Mouse (Mus musculus): ENCODE results near the gene Serinc4. TPM values are rescaled to one million over a fixed set of nuclear protein-coding genes. Genes with fewer than 3 reads are reported as not detected.
A peak's percentile ranks its signal among the peaks of the same experiment; 100 is the strongest.

The Serinc4 gene
- polyA plus RNA-seq, 1 experiment from 2014 or later, result 0.20 TPM

DNA sequence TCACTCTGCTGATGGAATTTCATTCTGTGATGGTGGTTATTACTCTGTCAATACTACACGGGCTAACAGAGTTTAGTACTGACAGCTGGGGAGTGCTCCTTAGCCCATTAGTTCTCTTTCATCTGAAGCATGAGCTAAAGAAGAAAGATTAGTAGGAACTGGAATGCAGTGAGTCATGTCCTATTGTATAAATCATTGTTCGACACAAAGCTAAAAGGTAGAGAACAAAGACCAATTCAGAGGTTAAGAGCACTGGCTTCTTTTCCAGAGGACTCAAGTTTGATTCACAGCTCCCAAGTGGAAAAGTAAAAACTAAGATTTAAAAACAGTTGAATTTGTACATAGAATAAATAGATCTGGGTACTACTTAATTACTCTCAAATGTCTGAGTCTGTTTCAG is 3.5 kb upstream of the Serinc4 start:
- H3K36me3 ChIP-seq, result peaks cover 25% of the 10 kb centered on the region
- no peak for DNase-seq (ENCODE audit: low spot score)
- no peaks in the 10 kb centered on the region for H3K27me3 ChIP-seq (ENCODE audit: insufficient read depth, poor library complexity, severe bottlenecking)
- no peaks in the 10 kb centered on the region for H3K9me3 ChIP-seq
- H3K27ac ChIP-seq, result no peak overlapping the region
- H3K4me1 ChIP-seq, result peaks cover 14% of the 10 kb centered on the region; the same call in 1 of the 2 replicates
- WGBS, result 86% methylated on average over 2 of the region's 2 CpGs
- no peak overlapping the region for H3K4me3 ChIP-seq

- H3K27me3 ChIP-seq (ENCODE audit: insufficient read depth, poor library complexity, severe bottlenecking), result no peaks in the 10 kb centered on the region
- H3K4me1 ChIP-seq, result peaks cover 44% of the 10 kb centered on the region
- H3K36me3 ChIP-seq, result peaks cover 54% of the 10 kb centered on the region
- H3K4me3 ChIP-seq, result no peak overlapping the region
- no peak for DNase-seq (ENCODE audit: low spot score)
- H3K27ac ChIP-seq, result no peak overlapping the region
- no peaks in the 10 kb centered on the region for H3K9me3 ChIP-seq
- 80% methylated on average over 5 of the region's 5 CpGs for WGBS
These were observed 1.0 kb downstream of the Serinc4 start for GRCm38 (mm10) chr2:121455534-121455933.

DNA sequence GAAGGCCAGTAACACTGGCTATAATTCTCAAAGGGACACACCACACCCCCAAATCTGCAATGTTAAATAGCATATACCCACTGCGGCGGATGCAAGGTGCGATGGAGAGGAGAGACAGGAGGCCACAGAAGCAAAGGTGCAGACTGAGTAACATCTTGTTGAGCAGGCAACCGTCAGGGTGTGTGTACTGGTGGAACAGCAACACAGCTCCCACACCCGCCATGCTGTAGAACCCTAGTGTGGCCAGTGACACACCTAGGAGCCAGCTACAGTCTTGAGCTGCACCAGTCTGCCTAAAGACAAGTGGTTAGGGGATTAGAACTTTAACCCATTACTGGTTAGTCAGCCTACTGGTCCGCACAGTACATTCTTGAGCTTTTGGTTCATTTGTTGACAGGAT is 2.7 kb downstream of the Serinc4 start:
- H3K9me3 ChIP-seq, result no peaks in the 10 kb centered on the region
- peaks cover 49% of the 10 kb centered on the region for H3K4me1 ChIP-seq
- 83% methylated on average over 6 of the region's 6 CpGs for WGBS
- no peak for DNase-seq (ENCODE audit: low spot score)
- H3K27ac ChIP-seq, result peak overlapping the region; percentile 6; the same call in 1 of the 2 replicates
- H3K27me3 ChIP-seq (ENCODE audit: insufficient read depth, poor library complexity, severe bottlenecking), result no peaks in the 10 kb centered on the region
- no peak overlapping the region for H3K4me3 ChIP-seq
- H3K36me3 ChIP-seq, result peaks cover 43% of the 10 kb centered on the region

DNA sequence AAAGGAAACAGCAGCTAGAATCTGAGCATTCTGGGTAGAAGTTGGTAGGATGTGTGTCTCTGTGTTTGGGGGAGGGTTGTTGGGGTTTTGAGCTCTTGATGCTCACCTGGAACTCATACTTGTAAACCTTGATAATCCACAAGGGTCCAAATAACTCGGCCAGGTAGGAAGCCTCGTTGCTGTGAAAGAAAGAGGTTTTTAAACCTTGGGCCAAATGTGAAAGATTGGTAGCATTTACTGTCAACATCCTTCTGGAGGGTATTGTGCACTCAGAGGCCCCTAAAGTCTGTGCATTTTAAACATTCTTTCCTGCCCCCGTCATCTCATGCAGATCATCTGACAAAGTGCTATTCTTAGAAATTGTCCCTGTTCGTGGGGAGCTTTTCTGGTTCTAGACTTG is 3.6 kb downstream of the Serinc4 start, which contains the start of gene Hypk:
Gene Hypk (plus strand): TSS at position 301 of the 400 bp plus-strand sequence.
- H3K36me3 ChIP-seq, result peaks cover 36% of the 10 kb centered on the region
- no peaks in the 10 kb centered on the region for H3K9me3 ChIP-seq
- H3K27me3 ChIP-seq (ENCODE audit: insufficient read depth, poor library complexity, severe bottlenecking), result no peaks in the 10 kb centered on the region
- 62% methylated on average over 4 of the region's 4 CpGs for WGBS
- DNase-seq (ENCODE audit: low spot score), result no peak
- H3K4me3 ChIP-seq, result peak within 1 kb of the TSS; percentile 22; the same call in 1 of the 2 replicates
- H3K4me1 ChIP-seq, result peaks cover 51% of the 10 kb centered on the region
- H3K27ac ChIP-seq, result peak within 1 kb of the TSS; percentile 49

- no peaks in the 10 kb centered on the region for H3K27me3 ChIP-seq (ENCODE audit: insufficient read depth, poor library complexity, severe bottlenecking)
- H3K27ac ChIP-seq, result peak overlapping the region; percentile 49; the same call in 1 of the 2 replicates
- WGBS, result 68% methylated on average over 4 of the region's 4 CpGs
- H3K4me3 ChIP-seq, result 0 out of 2 replicates have a peak overlapping the region, but pooled peaks have one; percentile 22
- H3K4me1 ChIP-seq, result peaks cover 50% of the 10 kb centered on the region
- no peak for DNase-seq (ENCODE audit: low spot score)
- peaks cover 34% of the 10 kb centered on the region for H3K36me3 ChIP-seq
- H3K9me3 ChIP-seq, result no peaks in the 10 kb centered on the region
These were observed 4.2 kb downstream of the Serinc4 start for GRCm38 (mm10) chr2:121452361-121452760.

GRCm38 (mm10) chr2:121450093-121450492 is 6.5 kb downstream of the Serinc4 start:
- Histone ChIP-seq H3K9me3 (no peaks in the 10 kb centered on the region), H3K4me3 (peak overlapping the region; percentile 98), H3K27me3 (ENCODE audit: insufficient read depth, poor library complexity, severe bottlenecking) (no peaks in the 10 kb centered on the region), H3K36me3 (peaks cover 34% of the 10 kb centered on the region), H3K4me1 (peaks cover 41% of the 10 kb centered on the region), H3K27ac (peak overlapping the region; percentile 99)
- 0% methylated on average over 7 of the region's 7 CpGs for WGBS
- peak; percentile 77 for DNase-seq (ENCODE audit: low spot score)

- Histone ChIP-seq H3K4me3 (peak overlapping the region; percentile 98), H3K27me3 (ENCODE audit: insufficient read depth, poor library complexity, severe bottlenecking) (no peaks in the 10 kb centered on the region), H3K4me1 (peaks cover 41% of the 10 kb centered on the region), H3K27ac (peak overlapping the region; percentile 99), H3K9me3 (no peaks in the 10 kb centered on the region), H3K36me3 (peaks cover 34% of the 10 kb centered on the region)
- WGBS, result under 1% methylated on average over 54 of the region's 54 CpGs
- DNase-seq (ENCODE audit: low spot score), result peak; percentile 84
These were observed 7.0 kb downstream of the Serinc4 start for GRCm38 (mm10) chr2:121449545-121450011.

DNA sequence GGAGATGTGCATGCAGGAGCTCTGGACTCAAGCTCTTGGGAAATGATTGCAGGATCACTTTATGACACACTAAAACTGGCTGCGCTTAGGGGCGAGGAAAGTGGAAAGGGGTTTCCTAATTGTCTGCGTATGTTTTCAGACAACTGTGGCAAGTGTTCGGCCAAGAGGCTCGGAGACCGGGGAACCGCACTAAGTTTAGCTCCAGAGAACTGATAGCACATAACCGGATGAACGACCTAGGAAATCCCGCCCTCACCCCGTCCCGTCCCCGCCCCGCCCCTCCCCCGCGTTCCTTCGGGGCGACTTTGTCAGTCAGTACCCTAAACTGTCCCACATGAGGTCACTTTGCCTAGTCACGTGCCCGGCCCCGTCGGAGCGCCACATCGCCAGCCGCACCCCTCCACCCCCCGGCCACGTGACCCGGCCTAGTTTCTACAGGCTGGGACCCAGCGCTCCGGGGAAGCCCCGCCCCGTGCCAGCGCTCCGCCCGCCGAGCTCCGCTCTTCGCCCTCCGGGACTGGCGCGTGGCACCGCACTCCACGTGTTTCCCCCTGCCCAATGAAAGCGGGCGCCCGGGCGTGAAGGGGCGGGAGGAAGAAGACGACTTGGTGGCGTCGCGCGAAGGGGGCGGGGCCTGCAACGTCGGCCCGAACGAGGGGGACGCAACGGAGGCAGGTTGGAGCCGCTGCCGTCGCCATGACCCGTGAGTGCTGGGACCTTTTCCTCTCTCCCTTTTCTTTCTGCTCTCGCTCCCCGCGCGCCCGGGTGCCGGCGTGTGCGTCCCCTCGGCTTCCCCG is 7.6 kb downstream of the Serinc4 start, which contains the start of gene Serf2:
Gene Serf2 (plus strand): TSS at position 457 of the 797 bp plus-strand sequence.
- H3K4me3 ChIP-seq, result peak within 1 kb of the TSS; percentile 98
- peaks cover 31% of the 10 kb centered on the region for H3K36me3 ChIP-seq
- H3K27ac ChIP-seq, result peak within 1 kb of the TSS; percentile 99
- WGBS, result under 1% methylated on average over 70 of the region's 74 CpGs
- H3K27me3 ChIP-seq (ENCODE audit: insufficient read depth, poor library complexity, severe bottlenecking), result no peaks in the 10 kb centered on the region
- H3K9me3 ChIP-seq, result no peaks in the 10 kb centered on the region
- H3K4me1 ChIP-seq, result peaks cover 40% of the 10 kb centered on the region
- DNase-seq (ENCODE audit: low spot score), result peak; percentile 100

GRCm38 (mm10) chr2:121448136-121448535 is 8.4 kb downstream of the Serinc4 start:
- Histone ChIP-seq H3K4me1 (peaks cover 34% of the 10 kb centered on the region), H3K27me3 (ENCODE audit: insufficient read depth, poor library complexity, severe bottlenecking) (no peaks in the 10 kb centered on the region), H3K36me3 (peaks cover 23% of the 10 kb centered on the region), H3K27ac (peak overlapping the region; percentile 99), H3K4me3 (peak overlapping the region; percentile 98), H3K9me3 (no peaks in the 10 kb centered on the region)
- 17% methylated on average over 9 of the region's 9 CpGs for WGBS
- peak; percentile 74 for DNase-seq (ENCODE audit: low spot score)

DNA sequence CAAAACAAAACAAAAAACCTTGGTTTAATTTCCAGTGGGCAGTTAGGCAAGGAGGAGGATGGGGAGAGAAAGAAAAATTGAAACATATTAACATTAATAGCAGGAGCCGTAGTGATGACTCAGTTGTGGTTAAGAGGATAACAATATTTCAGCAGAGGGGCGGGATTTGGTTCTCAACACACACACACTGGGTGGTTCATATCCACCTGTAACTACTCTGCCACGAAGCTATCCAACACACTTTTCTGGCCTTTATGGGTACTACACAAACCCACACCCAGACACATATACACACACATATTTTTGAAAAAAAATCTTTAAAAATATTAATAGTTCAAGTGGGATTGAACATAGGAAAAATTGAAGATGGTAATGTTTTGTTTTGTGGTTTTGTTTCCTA is 9.6 kb downstream of the Serinc4 start:
- 85% methylated on average over 3 of the region's 3 CpGs for WGBS
- H3K27ac ChIP-seq, result no peak overlapping the region
- H3K4me1 ChIP-seq, result peaks cover 34% of the 10 kb centered on the region
- peaks cover 5% of the 10 kb centered on the region; the same call in 1 of the 2 replicates for H3K27me3 ChIP-seq (ENCODE audit: insufficient read depth, poor library complexity, severe bottlenecking)
- DNase-seq (ENCODE audit: low spot score), result peak; percentile 7
- peaks cover 11% of the 10 kb centered on the region; the same call in 1 of the 2 replicates for H3K36me3 ChIP-seq
- H3K9me3 ChIP-seq, result no peaks in the 10 kb centered on the region
- no peak overlapping the region for H3K4me3 ChIP-seq

- 70% methylated on average over 4 of the region's 4 CpGs for WGBS
- no peak overlapping the region for H3K4me3 ChIP-seq
- no peaks in the 10 kb centered on the region for H3K9me3 ChIP-seq
- H3K36me3 ChIP-seq, result peaks cover 10% of the 10 kb centered on the region; the same call in 1 of the 2 replicates
- DNase-seq (ENCODE audit: low spot score), result peak; percentile 57
- H3K27ac ChIP-seq, result no peak overlapping the region
- peaks cover 10% of the 10 kb centered on the region for H3K27me3 ChIP-seq (ENCODE audit: insufficient read depth, poor library complexity, severe bottlenecking)
- peaks cover 37% of the 10 kb centered on the region for H3K4me1 ChIP-seq
These were observed 10.1 kb downstream of the Serinc4 start for GRCm38 (mm10) chr2:121446506-121446905.

GRCm38 (mm10) chr2:121445117-121445516 is 11.5 kb downstream of the Serinc4 start:
- WGBS, result 75% methylated on average over 3 of the region's 3 CpGs

GRCm38 (mm10) chr2:121444178-121444577 is 12.4 kb downstream of the Serinc4 start, which contains the start of gene Ell3:
TSS of gene Ell3 (minus strand) at chr2:121444278.
- H3K4me3 ChIP-seq, result peak within 1 kb of the TSS; percentile 70; the same call in 1 of the 2 replicates
- WGBS, result 84% methylated on average over 1 of the region's 1 CpGs
- DNase-seq (ENCODE audit: low spot score), result peak; percentile 1
- peaks cover 27% of the 10 kb centered on the region for H3K4me1 ChIP-seq
- no peak within 1 kb of the TSS for H3K27ac ChIP-seq
- H3K27me3 ChIP-seq (ENCODE audit: insufficient read depth, poor library complexity, severe bottlenecking), result peaks cover 15% of the 10 kb centered on the region
- H3K36me3 ChIP-seq, result peaks cover 4% of the 10 kb centered on the region
- H3K9me3 ChIP-seq, result no peaks in the 10 kb centered on the region

More at GRCm38 (mm10) chr2:121445117-121445516, 11.5 kb downstream of the Serinc4 start:
- Histone ChIP-seq H3K27me3 (ENCODE audit: insufficient read depth, poor library complexity, severe bottlenecking) (peaks cover 15% of the 10 kb centered on the region), H3K36me3 (no peaks in the 10 kb centered on the region), H3K4me1 (peaks cover 27% of the 10 kb centered on the region), H3K4me3 (no peak overlapping the region), H3K27ac (no peak overlapping the region), H3K9me3 (no peaks in the 10 kb centered on the region)
- peak; percentile 17 for DNase-seq (ENCODE audit: low spot score)

All from heart, embryonic 10.5 days (tissue).